Mouse (Mus musculus): ENCODE measurements around the gene Prkag1.

Prkag1 gene

DNA sequence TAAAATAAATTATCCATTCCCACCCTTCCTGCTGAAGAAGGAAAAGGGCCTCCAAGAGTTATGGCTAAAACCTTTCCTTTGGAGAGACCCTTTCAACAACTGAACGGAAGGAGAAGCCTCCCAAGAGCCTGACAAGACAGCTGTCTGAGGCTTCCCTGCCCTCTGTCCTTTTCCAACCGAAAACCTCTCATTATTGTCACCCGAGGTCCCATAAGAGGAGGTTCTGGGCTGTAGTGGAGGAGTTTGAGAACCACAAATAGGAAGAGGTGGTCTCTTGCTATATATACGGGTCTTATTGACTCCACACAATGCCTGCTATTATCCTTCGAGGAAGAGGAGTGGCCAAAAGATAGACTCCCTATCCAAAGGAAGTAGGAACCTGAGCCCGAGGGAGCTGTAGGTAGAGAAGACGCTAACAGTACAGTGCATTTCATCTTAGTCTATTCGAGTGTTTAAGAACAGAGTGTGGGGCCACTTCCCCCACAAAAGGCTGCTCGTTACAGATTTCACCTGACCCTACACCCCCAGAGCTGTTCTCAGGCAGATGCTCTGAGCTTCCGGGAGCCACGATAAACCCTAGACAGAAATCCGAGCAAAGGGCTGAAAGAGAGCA, 59.4 kb downstream of the Prkag1 start:
- no peak for DNase-seq (ENCODE audit: low spot score in 2 of 2)

DNA sequence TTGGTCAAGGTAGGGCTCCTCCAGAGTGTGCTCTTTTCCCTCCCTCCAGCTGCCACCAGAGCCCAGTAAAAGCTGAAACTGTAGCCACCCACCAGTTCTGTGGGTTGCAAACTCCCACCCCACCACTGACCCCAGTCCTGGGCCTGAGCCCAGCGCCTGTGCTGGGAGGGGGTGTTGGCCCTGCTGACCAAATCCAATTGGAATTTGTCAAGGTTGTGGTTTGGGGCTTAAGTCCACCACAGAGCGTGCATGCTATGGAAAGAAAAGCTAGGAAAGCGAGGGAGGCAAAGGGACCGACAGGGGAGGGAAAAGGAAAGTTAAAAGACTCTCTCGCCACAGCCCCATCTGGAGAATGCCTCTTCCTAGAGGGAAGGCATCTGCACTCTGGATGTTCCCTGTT, 63.1 kb downstream of the Prkag1 start:
- no peak for DNase-seq (ENCODE audit: low spot score in 2 of 2)

DNA sequence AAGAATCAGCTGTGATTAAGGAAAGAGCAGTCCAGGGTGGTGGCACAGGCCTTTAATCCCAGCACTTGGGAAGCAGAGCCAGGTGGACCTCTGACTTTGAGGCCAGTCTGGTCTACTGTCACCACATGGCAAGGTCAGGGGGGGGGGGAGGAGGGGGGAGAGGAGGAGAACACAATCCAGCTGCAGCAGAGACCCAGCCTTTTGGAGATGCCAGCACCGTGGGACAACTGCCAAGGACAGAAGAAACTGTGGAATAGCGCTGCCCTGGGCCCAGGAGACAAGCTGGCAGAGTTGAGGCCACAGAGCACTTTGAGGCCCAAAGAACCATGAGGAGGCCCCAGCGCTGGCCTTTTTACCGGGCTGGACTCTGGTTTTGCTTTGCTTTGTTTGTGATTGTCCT, 65.4 kb downstream of the Prkag1 start:
- DNase-seq (ENCODE audit: low spot score in 2 of 2) = no peak
